Mouse (Mus musculus) liver, adult 2 months (tissue): ENCODE results near the gene Grik1. TPM values are rescaled to one million over a fixed set of nuclear protein-coding genes. Genes with fewer than 3 reads are reported as not detected.

Experiments used
- DNase-seq: peaks from one replicate; pipeline ENCODE4 v3.0.0-alpha.2; 2011; ENCODE audit warnings: low read depth, low spot score; ENCODE audit errors: extremely low read depth
- H3K27ac ChIP-seq: fragments of 200-500 bp; replicated peaks from 2 replicates; pipeline ENCODE4 v1.5.1; 2012; ENCODE audit warnings: low read depth, mild to moderate bottlenecking, control low read depth, inconsistent platforms, low read length; ENCODE audit not compliant: insufficient read depth
- H3K27me3 ChIP-seq: fragments of 200-500 bp; 2 replicates; pipeline ENCODE4 v1.6.1; 2012; ENCODE audit warnings: mild to moderate bottlenecking, moderate library complexity, low read length, inconsistent platforms; ENCODE audit not compliant: control insufficient read depth, insufficient read depth
- H3K36me3 ChIP-seq: fragments of 200-500 bp; 2 replicates; pipeline ENCODE4 v1.6.1; 2012; ENCODE audit warnings: low read length, inconsistent platforms; ENCODE audit not compliant: control insufficient read depth, insufficient read depth
- H3K4me1 ChIP-seq: fragments of 200-500 bp; 2 replicates; pipeline ENCODE4 v1.6.1; 2011; ENCODE audit warnings: low read length; ENCODE audit not compliant: control insufficient read depth, insufficient read depth
- H3K4me3 ChIP-seq: fragments of 200-500 bp; 2 replicates; pipeline ENCODE4 v1.5.1; 2011; ENCODE audit warnings: low read depth, mild to moderate bottlenecking, control low read depth, low read length, moderate library complexity; ENCODE audit not compliant: insufficient read depth
- H3K79me2 ChIP-seq: fragments of 200-500 bp; 2 replicates; pipeline ENCODE4 v1.6.1; 2012; ENCODE audit warnings: inconsistent platforms, mild to moderate bottlenecking, low read length, moderate library complexity; ENCODE audit not compliant: control insufficient read depth, insufficient read depth
- H3K9ac ChIP-seq: fragments of 200-500 bp; 2 replicates; pipeline ENCODE4 v1.6.1; 2012; ENCODE audit warnings: low read depth, mild to moderate bottlenecking, control low read depth, inconsistent platforms, low read length
- CTCF ChIP-seq: fragments of 200-500 bp; IDR thresholded peaks from 2 replicates; pipeline ENCODE4 v1.5.1; 2011; ENCODE audit warnings: low read depth, low read length, control low read depth
- POLR2A ChIP-seq: fragments of 200-500 bp; IDR thresholded peaks from 2 replicates; pipeline ENCODE4 v1.6.1; 2011; ENCODE audit warnings: low read length, control low read depth; ENCODE audit not compliant: insufficient read depth; ENCODE audit errors: extremely low read depth
- WGBS: fragments of 180-500 bp; shearing (Covaris S2); methylation state at CpG from one replicate; pipeline ENCODE4 v1.1.7; 2018; 5-methylcytosine and 5-hydroxymethylcytosine counted together
- polyA plus RNA-seq: library from polyadenylated mRNA; depleted of rRNA; stranded (reverse); fragments of >200 nt; gene quantifications from 2 replicates; pipeline ENCODE4 v1.2.3, GENCODE M21; 2012
- total RNA-seq: library from RNA; depleted of rRNA; stranded (reverse); fragments of >200 nt; gene quantifications from 2 replicates; pipeline ENCODE4 v1.2.3, GENCODE M21; 2014

Grik1 gene
- total and polyA plus RNA-seq, 2 experiments, result not detected

- Histone ChIP-seq H3K9ac (no peak overlapping the region), H3K27ac (no peak overlapping the region), H3K27me3 (no peaks in the 10 kb centered on the region), H3K79me2 (no peaks in the 10 kb centered on the region), H3K36me3 (no peaks in the 10 kb centered on the region), H3K4me1 (no peaks in the 10 kb centered on the region), H3K4me3 (no peak overlapping the region)
- no peak for DNase-seq
- WGBS, result 87% methylated on average over 2 of the region's 2 CpGs
- TF ChIP-seq CTCF (no peak), POLR2A (no peak)
Measured at GRCm38 (mm10) chr16:88141594-88141993, 148.5 kb downstream of the Grik1 start.

- Histone ChIP-seq H3K4me3 (no peak overlapping the region), H3K27me3 (no peaks in the 10 kb centered on the region), H3K9ac (no peak overlapping the region), H3K4me1 (no peaks in the 10 kb centered on the region), H3K36me3 (no peaks in the 10 kb centered on the region), H3K79me2 (no peaks in the 10 kb centered on the region), H3K27ac (no peak overlapping the region)
- 36% methylated on average over 1 of the region's 1 CpGs for WGBS
- TF ChIP-seq POLR2A, result no peak
- TF ChIP-seq CTCF, result no peak
- no peak for DNase-seq
Measured at GRCm38 (mm10) chr16:88138913-88139312, 151.2 kb downstream of the Grik1 start.

DNA sequence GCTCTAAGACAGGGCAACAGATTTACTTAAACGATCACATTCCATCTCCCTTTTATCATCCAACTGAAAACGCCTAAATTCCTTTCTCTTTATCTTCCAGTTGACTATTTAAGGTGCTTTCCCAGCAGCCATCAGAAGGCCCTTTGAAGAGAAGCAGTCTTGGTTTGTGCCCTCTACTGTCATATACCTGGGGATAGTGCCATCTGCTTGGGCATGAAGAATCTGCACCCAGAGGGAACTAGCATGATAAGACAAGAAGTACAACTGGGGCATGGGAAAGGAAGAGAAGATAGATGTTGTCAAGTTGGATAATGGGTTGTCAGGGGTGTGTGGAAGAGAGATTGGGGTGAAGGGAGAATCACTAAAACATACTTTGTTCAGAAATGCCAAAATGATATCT, 157.1 kb downstream of the Grik1 start:
- no peaks in the 10 kb centered on the region for H3K4me1 ChIP-seq
- no peak overlapping the region for H3K27ac ChIP-seq
- H3K27me3 ChIP-seq, result no peaks in the 10 kb centered on the region
- H3K9ac ChIP-seq, result no peak overlapping the region
- WGBS, result 61% methylated on average over 2 of the region's 2 CpGs
- H3K4me3 ChIP-seq, result no peak overlapping the region
- no peaks in the 10 kb centered on the region for H3K79me2 ChIP-seq
- TF ChIP-seq POLR2A, result no peak
- TF ChIP-seq CTCF, result no peak
- no peak for DNase-seq
- no peaks in the 10 kb centered on the region for H3K36me3 ChIP-seq

DNA sequence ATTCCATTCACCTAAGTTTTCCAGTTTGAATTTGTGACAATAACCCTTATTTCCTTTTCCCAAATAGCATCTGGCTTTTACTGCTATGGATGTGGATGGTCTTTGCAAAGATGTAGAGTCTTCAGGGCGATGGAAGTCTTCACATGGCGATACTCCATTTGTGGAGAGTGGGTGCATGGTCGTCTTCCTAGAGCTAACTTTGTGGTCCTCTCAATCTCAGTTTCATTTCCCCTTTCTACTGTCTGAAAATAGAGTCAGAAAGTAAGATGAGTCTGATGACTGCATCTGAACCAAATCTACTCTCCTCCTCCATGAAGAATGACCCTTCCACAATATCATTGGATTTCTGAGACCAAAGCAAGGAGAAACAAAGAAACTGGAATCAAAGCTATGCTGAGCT, 159.0 kb downstream of the Grik1 start:
- TF ChIP-seq POLR2A, result no peak
- TF ChIP-seq CTCF, result no peak

DNA sequence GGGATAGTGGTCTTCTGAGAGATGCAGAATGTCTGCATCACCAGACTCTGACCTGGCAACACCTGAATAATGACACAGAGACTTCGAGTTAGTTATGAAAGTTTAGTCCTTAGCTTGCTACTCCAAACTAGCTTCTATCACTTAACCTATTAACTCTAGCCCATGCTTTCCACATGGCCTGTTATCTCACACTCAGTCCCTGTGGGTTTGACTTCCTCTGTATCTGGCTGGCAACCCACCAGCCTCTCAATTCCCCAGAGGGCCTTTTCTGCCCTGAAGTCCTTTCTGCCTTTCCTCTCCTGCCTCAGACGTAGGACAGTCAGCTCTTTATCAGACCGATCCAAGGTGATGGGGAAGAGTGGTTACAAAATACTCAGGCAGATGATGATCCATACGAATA, 165.0 kb downstream of the Grik1 start:
- Histone ChIP-seq H3K36me3 (no peaks in the 10 kb centered on the region), H3K9ac (no peak overlapping the region), H3K4me1 (no peaks in the 10 kb centered on the region), H3K27ac (no peak overlapping the region), H3K79me2 (no peaks in the 10 kb centered on the region), H3K4me3 (no peak overlapping the region), H3K27me3 (no peaks in the 10 kb centered on the region)
- TF ChIP-seq CTCF (no peak), POLR2A (no peak)
- DNase-seq, result no peak
- WGBS, result 59% methylated on average over 4 of the region's 4 CpGs

More for the DNA sequence above, 159.0 kb downstream of the Grik1 start:
- H3K4me3 ChIP-seq, result no peak overlapping the region
- no peaks in the 10 kb centered on the region for H3K36me3 ChIP-seq
- no peak for DNase-seq
- no peaks in the 10 kb centered on the region for H3K4me1 ChIP-seq
- H3K9ac ChIP-seq, result no peak overlapping the region
- H3K27me3 ChIP-seq, result no peaks in the 10 kb centered on the region
- no peak overlapping the region for H3K27ac ChIP-seq
- 68% methylated on average over 3 of the region's 3 CpGs for WGBS
- no peaks in the 10 kb centered on the region for H3K79me2 ChIP-seq

DNA sequence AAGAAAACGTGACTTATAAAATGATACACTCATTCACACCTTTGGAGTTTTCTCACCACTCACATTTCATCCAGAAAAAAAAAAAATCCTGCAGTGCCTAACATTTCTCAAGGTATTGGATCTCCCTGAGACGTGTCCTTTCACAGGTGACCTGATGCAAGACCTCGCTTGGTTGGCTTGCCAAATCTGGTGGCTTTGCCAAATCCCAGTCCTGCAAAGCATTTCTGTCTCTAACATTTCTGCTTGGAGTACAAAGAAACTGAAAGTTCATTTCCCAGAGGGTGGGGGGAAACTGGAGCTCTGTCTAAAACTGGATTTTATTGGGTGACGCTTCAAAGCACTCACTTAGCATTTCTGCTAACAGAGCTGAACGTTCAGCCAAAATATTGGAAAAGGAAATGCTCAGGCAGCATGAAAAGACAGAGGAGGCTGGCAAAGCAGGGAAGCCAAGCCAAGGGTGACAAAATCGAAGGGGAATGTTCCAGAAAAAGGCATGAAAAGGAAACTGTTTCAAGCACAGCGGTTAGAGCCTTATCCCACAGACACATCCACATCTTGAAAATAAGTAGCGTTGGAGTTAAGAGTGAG, 177.4 kb downstream of the Grik1 start:
- no peak for TF ChIP-seq POLR2A
- TF ChIP-seq CTCF, result no peak
- 71% methylated on average over 8 of the region's 8 CpGs for WGBS
- Histone ChIP-seq H3K4me3 (no peak overlapping the region), H3K36me3 (no peaks in the 10 kb centered on the region), H3K9ac (no peak overlapping the region), H3K27ac (no peak overlapping the region), H3K27me3 (no peaks in the 10 kb centered on the region), H3K4me1 (no peaks in the 10 kb centered on the region), H3K79me2 (no peaks in the 10 kb centered on the region)
- DNase-seq, result no peak

DNA sequence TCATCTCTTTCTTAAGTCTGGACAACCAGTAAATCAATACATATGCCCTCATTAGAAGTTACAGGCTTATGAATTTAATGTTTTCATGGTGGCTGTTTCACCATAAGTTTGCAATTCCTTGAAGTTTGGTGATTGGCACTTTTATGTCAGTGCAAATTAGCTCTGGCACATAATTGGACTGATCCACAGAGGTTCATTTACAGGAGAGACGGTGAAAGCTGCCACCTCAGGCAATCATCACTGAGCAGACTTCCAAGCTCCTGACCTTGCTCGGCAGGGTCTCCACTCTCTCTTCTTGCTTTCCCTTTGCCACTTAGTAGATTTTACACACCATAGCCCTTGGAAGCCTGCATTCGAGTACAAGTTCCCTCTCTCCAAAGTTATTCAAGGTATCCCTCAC, 178.6 kb downstream of the Grik1 start:
- no peak for DNase-seq
- Histone ChIP-seq H3K79me2 (no peaks in the 10 kb centered on the region), H3K9ac (no peak overlapping the region), H3K27me3 (no peaks in the 10 kb centered on the region), H3K27ac (no peak overlapping the region), H3K4me1 (no peaks in the 10 kb centered on the region), H3K4me3 (no peak overlapping the region), H3K36me3 (no peaks in the 10 kb centered on the region)
- no peak for TF ChIP-seq POLR2A
- no peak for TF ChIP-seq CTCF
- WGBS, result 80% methylated on average over 3 of the region's 3 CpGs
